Mouse (Mus musculus): ENCODE results near the gene Sspo.

The Sspo gene

GRCm38 (mm10) chr6:48539860-48540259 is 91.8 kb downstream of the Sspo start:
- DNase-seq (ENCODE audit: low spot score) = no peak

GRCm38 (mm10) chr6:48540721-48541120 is 92.7 kb downstream of the Sspo start:
- DNase-seq (ENCODE audit: low spot score) = no peak

GRCm38 (mm10) chr6:48541560-48542450 is 93.8 kb downstream of the Sspo start:
- DNase-seq (ENCODE audit: low spot score) = no peak

- no peak for DNase-seq (ENCODE audit: low spot score)
Measured at GRCm38 (mm10) chr6:48542631-48543030, 94.6 kb downstream of the Sspo start.

- DNase-seq (ENCODE audit: low spot score) = no peak
Measured at GRCm38 (mm10) chr6:48545251-48545650, 97.2 kb downstream of the Sspo start.

- no peak for DNase-seq (ENCODE audit: low spot score)
Measured at GRCm38 (mm10) chr6:48546271-48546670, 98.2 kb downstream of the Sspo start.

GRCm38 (mm10) chr6:48546858-48547257 is 98.8 kb downstream of the Sspo start:
- no peak for DNase-seq (ENCODE audit: low spot score)

- DNase-seq (ENCODE audit: low spot score) = no peak
Measured at GRCm38 (mm10) chr6:48548314-48548713, 100.3 kb downstream of the Sspo start.
